Mouse (Mus musculus) left cerebral cortex, postnatal 10 days (tissue): ENCODE data around the gene Mesd. TPM values are rescaled to one million over a fixed set of nuclear protein-coding genes. Genes with fewer than 3 reads are reported as not detected.
A peak's percentile ranks its signal among the peaks of the same experiment; 100 is the strongest.

Source experiments
- DNase-seq, 2 experiments: peaks; one replicate each; pipeline ENCODE4 v3.0.0; 2021 to 2022; ENCODE audit warnings: low spot score in 2 of 2, mixed read lengths in 1 of 2; ENCODE audit errors: extremely low spot score in 1 of 2
- intact Hi-C: fragments of 180-260 bp; cut with DNase I; formaldehyde crosslinking; loops from one replicate; pipeline ENCODE4 v1.15.1; 2025
- total RNA-seq, 2 experiments: library from RNA; stranded (reverse); gene quantifications; 2 replicates each; pipeline ENCODE4 v1.2.3; 2021

Gene Mesd
- 10 to 100 TPM; 56.6 to 74.9 TPM for total RNA-seq

DNA sequence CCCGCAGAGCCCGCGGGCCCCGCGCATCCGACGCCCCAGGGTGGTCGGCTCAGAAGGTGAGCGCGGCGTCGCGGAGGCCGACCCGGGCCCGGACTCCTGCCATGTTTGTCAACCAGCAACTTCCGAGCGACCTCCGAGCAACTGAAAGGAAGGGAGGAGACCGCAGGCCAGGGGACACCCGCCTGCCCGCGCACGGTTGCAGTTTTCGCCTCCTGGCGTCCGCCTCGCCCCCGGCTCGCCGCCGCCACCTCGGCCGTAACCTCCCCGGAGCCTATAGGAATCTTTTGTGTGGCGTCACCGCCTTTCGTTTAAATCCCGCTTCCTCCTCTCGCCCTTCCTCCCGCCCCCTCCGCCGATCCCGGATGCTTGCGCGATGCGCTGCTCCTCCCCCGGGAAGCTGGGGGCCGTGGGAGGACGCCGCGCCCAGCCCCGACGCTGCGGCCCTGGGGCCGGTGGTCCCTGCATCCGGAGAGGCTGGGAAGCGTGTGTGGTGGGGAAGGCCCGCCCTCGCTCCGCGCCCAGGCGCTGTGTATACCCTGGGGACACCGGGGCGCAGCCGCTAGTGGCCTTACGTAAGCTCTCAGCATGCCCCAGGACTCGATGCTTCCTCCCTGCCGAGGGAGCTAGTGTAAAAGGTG lies at the start of gene Mesd, which contains the start of gene Tlnrd1:
Gene Mesd (plus strand): TSS at position 446 of the 638 bp plus-strand sequence.
Gene Tlnrd1 (minus strand): TSS at position 285 of the 638 bp plus-strand sequence.
- intact Hi-C loops, result loop anchor here (5.0 to 10.0 kb wide), 2 partner anchors 72 to 319 kb away; no protein-coding TSS in a partner anchor

DNA sequence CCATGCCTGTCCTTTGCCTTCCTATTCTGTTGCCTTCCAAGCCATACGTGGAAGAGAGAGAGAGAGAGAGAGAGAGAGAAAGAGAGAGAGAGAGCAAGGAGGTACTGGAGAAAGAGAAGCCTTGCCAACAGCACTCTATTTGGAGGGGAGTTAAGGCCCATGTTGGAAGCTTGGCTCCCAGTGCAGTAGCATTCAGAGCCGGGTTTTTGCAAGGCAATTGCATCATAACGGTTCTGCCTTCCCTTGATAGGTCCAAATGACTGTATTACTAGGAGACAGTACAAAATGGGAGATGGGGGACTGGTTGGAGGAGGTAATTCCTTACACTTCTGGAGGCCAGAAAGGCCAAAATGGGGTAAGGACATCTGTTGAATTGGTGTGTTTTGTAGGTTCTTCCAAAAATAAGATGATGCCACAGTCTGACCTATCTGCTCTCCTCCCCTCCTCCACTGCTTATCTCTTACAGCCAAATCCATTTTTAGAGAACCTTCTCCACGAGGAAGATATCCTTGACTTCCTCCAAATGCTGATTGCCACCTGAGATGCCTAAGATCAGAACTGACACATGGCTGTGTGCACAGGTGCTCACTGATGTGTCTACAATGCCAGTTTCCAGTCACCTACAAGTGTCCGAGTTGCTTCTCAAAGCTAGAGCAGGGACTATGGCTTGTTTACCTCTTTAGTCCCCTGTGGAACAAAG lies 45.6 kb upstream of the Mesd start:
- DNase-seq, result no peak
- intact Hi-C loops, result no loop called here

More for the DNA sequence above, at the start of gene Mesd, which contains the start of gene Tlnrd1:
- peak; percentile 86 to 95 for DNase-seq

GRCm38 (mm10) chr7:83840076-83840475 lies 44.2 kb upstream of the Mesd start:
- intact Hi-C loops, result no loop called here
- no peak for DNase-seq

DNA sequence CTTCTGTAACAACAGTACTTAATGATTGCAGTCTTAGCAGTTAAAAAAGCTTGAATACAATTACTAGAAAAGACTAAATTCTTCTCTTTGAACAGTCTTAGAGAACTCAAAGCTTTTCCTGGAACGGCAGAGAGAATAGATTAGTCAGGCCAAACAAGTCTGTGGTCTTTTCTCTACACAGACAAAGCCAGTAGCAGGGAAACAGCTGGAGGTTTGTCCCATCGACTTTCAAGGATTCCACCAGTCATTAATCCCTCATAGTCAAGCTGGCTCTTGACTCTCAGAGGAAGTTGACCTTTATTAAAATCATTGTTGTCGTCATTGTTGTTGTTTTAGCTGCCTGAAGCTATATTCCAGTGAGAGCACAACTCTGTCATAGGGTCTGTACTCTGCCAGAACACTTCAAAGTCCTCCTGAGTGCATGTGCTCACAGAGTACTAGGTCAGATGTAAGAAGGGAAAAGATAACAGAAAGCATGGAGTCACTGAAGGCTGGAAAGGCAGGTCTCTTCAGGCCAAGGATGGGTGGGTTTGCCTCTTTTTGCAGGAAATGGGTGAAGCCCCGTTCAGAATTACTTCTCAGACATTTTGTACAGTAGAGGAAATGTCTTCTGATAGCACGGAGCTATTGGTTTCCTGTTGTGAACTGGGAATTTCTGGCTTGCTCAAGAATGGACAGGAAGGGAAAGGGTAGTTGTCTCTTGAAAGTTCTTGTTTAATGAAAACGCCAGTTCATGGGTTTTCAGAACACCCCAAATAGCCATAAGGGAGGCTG lies 41.6 kb upstream of the Mesd start:
- no peak for DNase-seq
- intact Hi-C loops, result no loop called here

DNA sequence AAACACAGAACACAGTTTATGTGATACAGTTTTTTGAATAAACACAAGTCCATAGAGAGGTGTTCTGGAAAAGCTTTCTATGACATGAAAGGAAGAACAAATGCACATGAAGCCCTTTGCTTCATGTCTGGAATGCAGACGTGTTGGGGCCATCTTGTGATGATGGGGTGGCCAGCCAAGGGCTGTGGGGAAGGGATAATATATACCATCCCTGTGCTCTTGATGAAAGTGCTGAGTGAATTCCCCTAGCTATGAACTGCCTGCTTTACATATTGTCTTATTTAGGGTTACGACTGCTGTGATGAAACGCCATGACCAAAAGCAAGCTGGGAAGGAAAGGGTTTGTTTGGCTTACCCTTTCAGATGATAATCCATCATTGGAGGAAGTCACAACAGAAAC lies 39.5 kb upstream of the Mesd start:
- DNase-seq, result no peak
- intact Hi-C loops, result no loop called here

DNA sequence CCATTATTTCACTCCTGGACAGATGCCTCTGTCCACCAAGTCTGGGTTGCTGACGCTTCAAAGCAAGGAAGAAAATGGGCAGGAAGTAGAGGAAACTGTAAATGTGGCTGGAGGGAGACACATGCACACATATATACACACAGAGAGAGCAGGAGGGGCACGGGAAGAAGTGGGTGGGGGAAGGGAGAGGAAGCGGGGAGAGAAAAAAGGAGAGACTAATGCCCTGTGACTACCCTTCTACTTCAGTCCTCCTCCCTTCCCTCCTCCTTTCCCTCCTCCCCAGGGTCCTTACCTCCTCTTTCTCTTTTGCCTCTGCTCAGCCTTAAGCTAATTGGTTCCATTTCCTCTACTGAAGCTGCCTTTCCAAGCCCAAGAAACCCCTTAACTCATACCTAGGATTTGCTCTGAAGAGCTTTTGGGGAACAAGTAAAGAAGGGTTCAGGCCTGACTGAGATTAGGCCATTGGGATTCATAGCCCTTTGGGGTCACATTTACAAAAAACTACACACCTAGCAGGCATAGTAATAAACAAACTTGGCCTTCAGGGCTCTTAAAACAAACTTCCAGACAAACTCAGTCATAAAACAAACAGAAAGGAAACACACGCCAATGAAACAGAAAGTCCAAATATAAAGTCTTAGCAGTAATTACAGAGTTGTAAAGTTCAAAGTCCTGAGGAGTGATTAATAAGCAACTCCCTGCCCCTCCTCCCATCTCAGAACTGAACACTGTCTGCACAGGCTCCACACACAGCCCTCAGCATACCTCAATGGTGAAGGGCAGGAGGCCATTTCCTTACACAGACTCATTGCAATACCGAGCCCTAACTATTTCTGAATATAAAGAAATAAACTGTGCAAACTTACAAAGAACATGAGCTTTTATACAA lies 36.8 kb upstream of the Mesd start:
- intact Hi-C loops, result no loop called here

DNA sequence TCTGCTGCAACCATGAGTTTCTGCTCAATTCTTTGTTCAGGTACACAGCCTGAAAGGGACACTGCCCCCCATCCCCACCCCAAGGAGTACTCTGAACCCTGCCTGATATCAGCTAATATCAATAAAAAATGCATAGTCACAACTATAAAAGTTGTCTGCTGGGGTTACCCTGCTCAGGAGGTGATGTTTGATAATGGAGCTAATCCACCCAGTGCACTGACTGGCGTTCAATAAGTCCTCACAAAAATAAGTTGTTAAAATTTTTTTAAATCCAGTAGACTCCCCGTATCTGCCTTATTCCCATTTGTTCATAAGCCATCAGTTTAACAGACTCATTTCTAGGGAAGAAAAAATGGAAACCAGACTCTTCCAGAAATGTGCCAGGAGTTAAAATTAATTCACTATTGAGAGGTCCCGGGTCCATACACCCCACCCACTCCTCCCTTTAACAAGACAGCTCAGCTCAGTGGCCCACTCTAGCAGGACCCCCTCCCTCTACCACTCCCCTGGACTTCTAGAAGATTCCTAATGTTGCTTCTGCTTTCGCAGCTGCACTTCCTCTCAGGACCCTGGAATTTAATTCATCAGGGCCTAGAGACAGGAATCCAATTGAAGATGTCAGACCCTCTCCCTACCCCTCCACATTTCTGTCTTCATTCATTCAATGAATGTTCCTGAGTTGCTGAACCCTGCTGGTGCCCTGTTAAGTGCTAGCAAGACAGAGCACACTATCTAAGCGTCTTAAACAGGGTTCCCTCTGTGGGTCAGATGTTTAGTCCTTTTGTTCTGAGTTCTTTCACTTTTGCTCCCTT lies 32.5 kb upstream of the Mesd start:
- no peak for DNase-seq
- intact Hi-C loops, result no loop called here

More for the DNA sequence above, 36.8 kb upstream of the Mesd start:
- DNase-seq, result no peak

DNA sequence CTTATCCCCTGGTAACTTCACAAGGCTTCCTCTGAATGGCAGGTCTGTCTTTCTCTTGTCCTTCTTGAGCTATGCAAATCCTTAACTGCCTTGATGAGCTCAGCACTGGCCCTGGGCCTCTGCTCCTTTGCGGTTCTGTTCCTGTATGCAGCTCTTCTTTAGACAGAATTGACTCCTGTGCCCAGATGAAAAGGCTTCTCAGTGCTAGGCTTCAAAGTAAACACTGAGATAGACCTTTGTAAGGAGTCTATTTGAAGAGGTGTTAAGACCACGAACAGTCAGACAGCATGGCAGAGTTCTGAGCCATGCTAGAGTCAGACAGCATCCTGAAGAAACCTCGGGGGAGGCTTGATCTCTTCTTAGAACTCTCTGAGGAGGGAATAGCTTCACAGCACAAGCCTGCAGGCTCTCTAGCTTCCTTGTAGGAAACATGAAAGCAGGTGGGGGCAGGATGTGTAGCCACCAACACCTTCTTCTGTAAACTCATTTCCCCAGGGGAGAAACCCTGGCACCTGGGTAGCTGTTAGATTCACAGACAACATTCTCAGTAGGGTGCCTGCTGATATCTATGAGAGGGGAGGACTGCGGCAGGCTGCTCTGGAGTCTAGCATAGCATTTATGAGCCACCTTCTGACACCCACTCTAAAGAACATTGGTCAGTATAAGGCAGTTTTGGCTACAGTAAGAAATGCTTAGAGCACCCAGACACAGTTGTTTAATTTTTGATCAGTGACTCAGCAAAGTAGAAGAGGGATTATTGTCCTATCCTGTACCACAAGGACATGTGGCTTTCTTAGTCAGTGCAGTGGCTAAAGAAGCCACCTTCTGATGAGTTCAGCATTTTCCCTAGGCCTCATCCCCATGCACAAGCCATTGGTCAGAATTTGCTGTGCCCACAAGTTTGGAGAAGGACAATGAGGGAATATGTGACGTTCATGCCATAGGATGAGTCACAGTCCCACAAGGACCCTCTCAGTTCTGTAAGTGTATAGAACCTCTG lies 31.6 kb upstream of the Mesd start:
- no peak for DNase-seq
- intact Hi-C loops, result no loop called here

DNA sequence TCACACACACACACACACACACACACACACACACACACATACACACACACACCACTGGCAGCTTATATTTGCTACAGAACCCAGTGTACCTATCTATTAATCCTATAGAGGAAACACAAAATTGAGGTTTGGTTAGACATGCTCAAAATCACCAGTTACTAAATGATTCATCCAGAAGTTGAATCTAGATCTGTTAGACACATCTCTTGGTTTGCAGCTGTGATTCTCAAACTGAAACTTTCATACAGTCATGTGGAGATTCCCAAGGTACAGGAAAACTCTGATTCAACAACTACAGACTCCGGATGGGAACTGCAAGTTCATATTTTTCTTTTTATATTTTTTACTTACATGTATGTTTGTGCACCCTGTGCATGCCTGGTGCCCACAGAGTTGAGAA lies 29.1 kb upstream of the Mesd start:
- DNase-seq, result no peak

DNA sequence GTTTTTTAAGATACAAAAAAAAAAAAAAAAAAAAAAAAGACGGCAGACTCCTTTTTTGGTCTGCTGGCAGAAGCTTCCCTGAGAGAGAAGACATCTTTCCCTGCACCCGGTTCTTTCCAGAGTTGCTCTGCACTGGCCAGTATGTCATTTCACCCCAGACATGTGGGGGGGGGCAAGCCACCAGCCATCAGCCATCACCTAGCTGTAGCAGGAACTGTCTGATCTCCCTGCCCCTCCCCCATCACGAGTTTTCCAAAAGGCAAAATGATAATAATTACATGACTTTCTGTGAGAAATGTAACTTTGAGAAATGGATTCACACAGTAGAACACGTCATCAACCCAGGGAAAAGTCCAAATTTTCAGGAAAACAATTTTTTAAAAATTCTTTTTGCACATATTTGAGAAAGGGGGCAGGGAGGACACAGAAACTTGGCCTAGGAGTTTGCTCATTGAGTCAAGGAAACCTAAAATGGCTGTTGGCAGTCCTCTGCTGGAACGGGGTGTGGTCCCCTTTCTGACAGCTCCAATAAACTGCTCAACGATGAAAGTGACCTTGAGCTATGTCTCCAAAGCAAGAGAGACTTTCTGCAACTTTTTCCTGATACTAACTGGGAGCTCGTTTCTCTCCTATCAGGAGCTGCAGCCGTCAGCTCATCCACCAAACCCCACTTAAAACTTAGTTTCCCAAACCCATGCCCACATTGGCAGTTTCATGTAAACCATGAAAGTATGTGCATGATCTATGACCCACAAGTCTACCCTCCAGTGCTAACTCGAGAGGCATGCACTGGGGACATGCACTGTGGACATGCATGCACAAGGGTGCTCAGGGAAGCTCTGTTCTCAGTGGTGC lies 27.7 kb upstream of the Mesd start:
- no peak for DNase-seq
- intact Hi-C loops, result no loop called here

More for the DNA sequence above, 29.1 kb upstream of the Mesd start:
- intact Hi-C loops, result no loop called here

GRCm38 (mm10) chr7:83857208-83857488 lies 27.1 kb upstream of the Mesd start:
- intact Hi-C loops, result no loop called here
- no peak for DNase-seq

- no peak for DNase-seq
- intact Hi-C loops, result no loop called here
Observed at GRCm38 (mm10) chr7:83857921-83858320, 26.3 kb upstream of the Mesd start.

DNA sequence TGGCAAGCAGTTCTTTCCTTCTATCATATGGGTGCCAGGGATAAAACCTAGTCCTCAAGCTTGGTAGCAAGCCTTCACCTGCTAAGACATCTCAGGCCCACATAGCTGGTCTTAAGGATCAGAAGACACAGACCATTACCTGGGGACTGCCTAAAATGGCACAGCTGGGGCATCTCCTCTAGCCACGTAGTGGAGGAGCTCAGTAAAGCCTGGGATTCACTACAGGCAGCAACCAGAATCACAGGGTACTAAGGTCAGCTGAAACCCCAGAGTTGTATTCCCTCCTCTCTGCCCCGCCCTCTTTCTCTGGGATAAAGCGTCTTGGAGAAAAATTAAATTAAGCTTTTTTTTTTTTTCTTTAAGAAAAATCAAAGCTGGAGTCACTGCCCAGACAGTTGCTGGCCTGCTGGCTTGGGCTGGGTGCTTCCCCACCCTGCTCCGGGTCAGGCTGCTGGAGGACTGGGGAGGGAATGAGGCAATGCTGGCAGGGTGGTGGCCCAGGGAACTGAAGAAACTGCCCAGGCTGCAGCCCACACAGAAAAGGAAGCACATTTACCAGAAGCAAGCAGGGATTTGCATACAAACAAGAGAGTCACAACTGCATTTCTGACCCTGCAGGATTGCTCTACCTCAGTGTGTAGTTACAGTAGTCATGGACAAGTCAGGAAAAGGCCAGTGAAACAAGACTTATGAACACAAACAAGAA lies 24.7 kb upstream of the Mesd start:
- peak in 1 of 2 experiments; percentile 41 for DNase-seq
- intact Hi-C loops, result no loop called here

GRCm38 (mm10) chr7:83863554-83863953 lies 20.7 kb upstream of the Mesd start:
- intact Hi-C loops, result no loop called here
- no peak for DNase-seq

GRCm38 (mm10) chr7:83868200-83868599 lies 16.1 kb upstream of the Mesd start:
- intact Hi-C loops, result no loop called here
- DNase-seq, result no peak
